Mouse (Mus musculus) forebrain, postnatal 0 days (tissue): ENCODE measurements around the gene Mob2. TPM values are rescaled to one million over a fixed set of nuclear protein-coding genes. Genes with fewer than 3 reads are reported as not detected.

Source experiments
- ATAC-seq: fragments of 200-750 bp; cut with Nextera tagmentation; 2 replicates; pipeline ENCODE4 v1.8.0; 2017; ENCODE audit warnings: mild to moderate bottlenecking, moderate library complexity
- DNase-seq: peaks from one replicate; pipeline ENCODE4 v3.0.0-alpha.2; 2015
- H3K27ac ChIP-seq: fragments of 300-500 bp; sonication (generic); 2 replicates; pipeline ENCODE4 v1.5.1; 2014; ENCODE audit warnings: low read depth, mild to moderate bottlenecking, antibody characterized with exemption, low read length, moderate library complexity, mixed read lengths
- H3K27me3 ChIP-seq: fragments of 300-500 bp; sonication (generic); 2 replicates; pipeline ENCODE4 v1.6.1; 2014; ENCODE audit warnings: mild to moderate bottlenecking, low read length, mixed read lengths; ENCODE audit not compliant: insufficient read depth
- H3K36me3 ChIP-seq: fragments of 300-500 bp; sonication (generic); 2 replicates; pipeline ENCODE4 v1.6.1; 2014; ENCODE audit warnings: mild to moderate bottlenecking, moderate library complexity; ENCODE audit not compliant: insufficient read depth
- H3K4me1 ChIP-seq: fragments of 300-500 bp; sonication (generic); 2 replicates; pipeline ENCODE4 v1.6.1; 2014; ENCODE audit warnings: antibody characterized with exemption; ENCODE audit not compliant: insufficient read depth
- H3K4me2 ChIP-seq: fragments of 300-500 bp; sonication (generic); 2 replicates; pipeline ENCODE4 v1.6.1; 2014; ENCODE audit warnings: low read depth, mild to moderate bottlenecking, moderate library complexity
- H3K4me3 ChIP-seq: fragments of 300-500 bp; sonication (generic); 2 replicates; pipeline ENCODE4 v1.5.1; 2014; ENCODE audit warnings: low read depth, low read length, mixed read lengths
- H3K9ac ChIP-seq: fragments of 300-500 bp; sonication (generic); 2 replicates; pipeline ENCODE4 v1.6.1; 2014; ENCODE audit warnings: mild to moderate bottlenecking
- H3K9me3 ChIP-seq: fragments of 300-500 bp; sonication (generic); 2 replicates; pipeline ENCODE4 v1.6.1; 2016; ENCODE audit warnings: low read length
- CTCF ChIP-seq: sonication (generic); IDR thresholded peaks from 2 replicates; pipeline ENCODE4 v1.5.1; 2016; ENCODE audit warnings: antibody characterized with exemption, control low read depth, low read depth
- WGBS: fragments of 180-500 bp; shearing (Covaris S2); extraction: QIAGEN DNeasy Blood & Tissue Kit; methylation state at CpG from one replicate; pipeline ENCODE4 v1.1.7; 2014; 5-methylcytosine and 5-hydroxymethylcytosine counted together
- polyA plus RNA-seq: library from polyadenylated mRNA; unstranded; fragments of >200 nt; fragmentation: Nextera tagmentation; extraction: Ambion mirVana; gene quantifications from 2 replicates; pipeline ENCODE4 v1.2.1, GENCODE M21; 2015
- total RNA-seq: library from RNA; depleted of rRNA; stranded (reverse); fragments of >200 nt; gene quantifications from 2 replicates; pipeline ENCODE4 v1.2.3, GENCODE M21; 2014

Mob2 gene
- total and polyA plus RNA-seq, 2 experiments from 2014 or later: 37.8 to 39.8 TPM

GRCm38 (mm10) chr7:142025926-142026325 is 34.9 kb downstream of the Mob2 start:
- Histone ChIP-seq H3K27me3 (no peaks in the 10 kb centered on the region), H3K4me1 (no peaks in the 10 kb centered on the region), H3K36me3 (no peaks in the 10 kb centered on the region), H3K4me3 (no peak overlapping the region), H3K9me3 (no peaks in the 10 kb centered on the region), H3K9ac (no peak overlapping the region), H3K27ac (no peak overlapping the region), H3K4me2 (no peak overlapping the region)
- no peak for TF ChIP-seq CTCF
- no peak for DNase-seq
- ATAC-seq: no peak
- WGBS: 89% methylated on average over 4 of the region's 4 CpGs

GRCm38 (mm10) chr7:142025196-142025595 is 35.7 kb downstream of the Mob2 start:
- Histone ChIP-seq H3K4me3 (no peak overlapping the region), H3K4me2 (no peak overlapping the region), H3K4me1 (no peaks in the 10 kb centered on the region), H3K9me3 (no peaks in the 10 kb centered on the region), H3K9ac (no peak overlapping the region), H3K36me3 (no peaks in the 10 kb centered on the region), H3K27me3 (no peaks in the 10 kb centered on the region), H3K27ac (no peak overlapping the region)
- ATAC-seq (no peak), DNase-seq (no peak)
- TF ChIP-seq CTCF: no peak
- WGBS: 60% methylated on average over 2 of the region's 2 CpGs

- no peaks in the 10 kb centered on the region for H3K4me1 ChIP-seq
- H3K27ac ChIP-seq: no peak overlapping the region
- no peaks in the 10 kb centered on the region for H3K9me3 ChIP-seq
- no peak overlapping the region for H3K4me2 ChIP-seq
- no peak overlapping the region for H3K9ac ChIP-seq
- H3K27me3 ChIP-seq: no peaks in the 10 kb centered on the region
- H3K36me3 ChIP-seq: no peaks in the 10 kb centered on the region
- ATAC-seq: no peak
- WGBS: 62% methylated on average over 3 of the region's 3 CpGs
- H3K4me3 ChIP-seq: no peak overlapping the region
- DNase-seq: no peak
- no peak for TF ChIP-seq CTCF
Measured at GRCm38 (mm10) chr7:142020827-142021226, 40.0 kb downstream of the Mob2 start.

- DNase-seq (no peak), ATAC-seq (no peak)
- TF ChIP-seq CTCF: peak; percentile 50
- Histone ChIP-seq H3K27me3 (no peaks in the 10 kb centered on the region), H3K9me3 (no peaks in the 10 kb centered on the region), H3K9ac (no peak overlapping the region), H3K4me3 (no peak overlapping the region), H3K4me2 (no peak overlapping the region), H3K4me1 (no peaks in the 10 kb centered on the region), H3K36me3 (no peaks in the 10 kb centered on the region), H3K27ac (no peak overlapping the region)
- WGBS: 53% methylated on average over 2 of the region's 2 CpGs
Measured at GRCm38 (mm10) chr7:142019699-142020098, 41.2 kb downstream of the Mob2 start.

- WGBS: 45% methylated on average over 1 of the region's 1 CpGs
- no peak overlapping the region for H3K4me3 ChIP-seq
- H3K27ac ChIP-seq: no peak overlapping the region
- H3K4me2 ChIP-seq: no peak overlapping the region
- no peaks in the 10 kb centered on the region for H3K27me3 ChIP-seq
- no peaks in the 10 kb centered on the region for H3K4me1 ChIP-seq
- ATAC-seq (peak; percentile 56), DNase-seq (peak; percentile 68)
- H3K9me3 ChIP-seq: no peaks in the 10 kb centered on the region
- 0 out of 2 replicates have a peak, but pooled peaks cover 3% of the 10 kb centered on the region for H3K36me3 ChIP-seq
- H3K9ac ChIP-seq: no peak overlapping the region
- TF ChIP-seq CTCF: peak; percentile 81
Measured at GRCm38 (mm10) chr7:142016562-142016961, 44.3 kb downstream of the Mob2 start.

- peaks cover 76% of the 10 kb centered on the region for H3K36me3 ChIP-seq
- no peaks in the 10 kb centered on the region for H3K9me3 ChIP-seq
- ATAC-seq (peak; percentile 21; the same call in 1 of the 2 replicates), DNase-seq (no peak)
- no peak overlapping the region for H3K27ac ChIP-seq
- no peak for TF ChIP-seq CTCF
- no peaks in the 10 kb centered on the region for H3K4me1 ChIP-seq
- H3K9ac ChIP-seq: no peak overlapping the region
- no peak overlapping the region for H3K4me3 ChIP-seq
- no peaks in the 10 kb centered on the region for H3K27me3 ChIP-seq
- H3K4me2 ChIP-seq: no peak overlapping the region
- 52% methylated on average over 22 of the region's 22 CpGs for WGBS
Measured at GRCm38 (mm10) chr7:142001597-142002340, 59.1 kb downstream of the Mob2 start.

- H3K27ac ChIP-seq: no peak overlapping the region
- TF ChIP-seq CTCF: no peak
- 72% methylated on average over 3 of the region's 3 CpGs for WGBS
- no peaks in the 10 kb centered on the region for H3K4me1 ChIP-seq
- no peak overlapping the region for H3K4me3 ChIP-seq
- no peak overlapping the region for H3K9ac ChIP-seq
- no peak for ATAC-seq
- no peak for DNase-seq
- H3K27me3 ChIP-seq: no peaks in the 10 kb centered on the region
- H3K9me3 ChIP-seq: no peaks in the 10 kb centered on the region
- peaks cover 85% of the 10 kb centered on the region for H3K36me3 ChIP-seq
- H3K4me2 ChIP-seq: no peak overlapping the region
Measured at GRCm38 (mm10) chr7:142000661-142001060, 60.2 kb downstream of the Mob2 start.
